Mouse (Mus musculus): ENCODE data around the gene Tex14. TPM values are rescaled to one million over a fixed set of nuclear protein-coding genes. Genes with fewer than 3 reads are reported as not detected.

Gene Tex14
- total RNA-seq, 2 experiments from 2014 or later = 0.34 to 1.0 TPM

DNA sequence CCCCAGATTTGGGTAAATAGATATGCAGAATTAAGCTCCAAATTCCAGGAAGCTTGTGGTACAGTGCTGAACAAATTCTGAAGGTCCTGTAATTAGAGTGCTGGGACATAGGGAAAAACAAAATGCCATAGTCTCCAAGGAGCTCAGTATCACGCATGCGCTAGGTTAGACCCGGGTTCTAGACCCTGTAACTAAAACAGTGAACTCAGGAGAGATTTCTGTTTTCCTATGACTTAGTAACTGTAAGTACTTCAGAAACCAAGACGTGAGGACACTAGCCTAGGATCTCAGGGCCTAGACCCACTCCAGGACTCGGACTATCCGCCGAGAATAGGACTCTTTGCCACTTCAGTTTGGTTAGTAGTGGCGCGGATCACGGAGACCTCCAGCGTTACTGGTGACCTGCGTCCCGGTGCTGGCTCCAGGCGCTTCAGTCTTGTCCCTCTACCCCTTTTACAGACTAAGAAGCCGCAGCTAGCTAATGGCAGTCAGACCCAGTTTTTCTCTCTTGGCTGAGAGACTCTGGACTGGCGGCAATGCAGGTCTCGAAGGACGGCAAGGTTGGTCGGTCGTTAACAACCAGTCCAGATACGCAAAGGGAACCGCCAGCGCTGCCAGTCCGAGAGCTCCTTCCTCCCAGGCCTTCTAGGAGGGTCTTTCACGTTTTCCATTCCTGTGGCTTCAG, 186.1 kb downstream of the Tex14 start:
- peak in 1 of 2 experiments; percentile 17 for DNase-seq (ENCODE audit: low spot score in 2 of 2)

DNA sequence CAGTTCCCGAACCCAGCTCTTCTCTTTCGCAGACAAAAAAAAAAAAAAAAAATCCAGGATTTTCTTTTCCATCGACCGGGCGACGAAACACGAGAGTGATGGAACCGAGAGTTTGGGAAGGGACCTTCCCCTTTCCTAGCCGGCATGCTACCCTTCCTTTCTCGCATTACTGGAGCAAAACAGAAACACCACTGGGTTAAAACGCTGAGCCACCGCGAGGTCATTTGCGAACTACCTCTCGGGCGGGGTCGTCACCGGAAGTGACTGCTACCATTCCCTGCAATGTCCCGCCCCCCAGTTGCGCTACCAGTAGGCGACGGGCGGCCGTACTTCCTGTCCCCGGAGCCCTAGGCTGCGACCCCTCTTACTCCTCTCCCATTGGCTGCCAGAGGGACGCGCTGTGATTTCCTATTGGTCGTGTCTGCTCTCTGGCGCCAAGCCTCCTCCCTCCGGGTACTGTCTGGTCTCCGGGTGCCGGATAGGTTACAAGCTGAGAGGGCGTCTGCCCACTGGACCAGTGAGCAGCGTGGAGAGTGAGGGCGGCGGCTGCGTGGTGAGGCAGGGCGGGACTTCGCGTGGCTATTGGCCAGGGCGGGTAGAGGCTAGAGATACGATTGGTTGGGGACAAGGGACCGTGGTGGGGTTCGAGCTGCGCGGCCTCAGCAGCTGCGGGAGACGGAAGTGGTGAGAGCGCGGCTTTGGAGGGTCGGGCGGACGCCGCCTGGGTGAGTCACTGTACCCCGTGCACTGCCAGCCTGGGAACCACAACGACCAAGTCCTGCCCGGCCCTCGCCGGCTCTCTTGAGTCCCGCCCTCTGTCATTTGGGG, 186.9 kb downstream of the Tex14 start, which contains the start of gene Mtmr4:
Gene Mtmr4, plus strand, starts transcription at position 637 of the 828 bp plus-strand sequence.
- DNase-seq (ENCODE audit: low spot score in 2 of 2) = peak; percentile 91 to 98

DNA sequence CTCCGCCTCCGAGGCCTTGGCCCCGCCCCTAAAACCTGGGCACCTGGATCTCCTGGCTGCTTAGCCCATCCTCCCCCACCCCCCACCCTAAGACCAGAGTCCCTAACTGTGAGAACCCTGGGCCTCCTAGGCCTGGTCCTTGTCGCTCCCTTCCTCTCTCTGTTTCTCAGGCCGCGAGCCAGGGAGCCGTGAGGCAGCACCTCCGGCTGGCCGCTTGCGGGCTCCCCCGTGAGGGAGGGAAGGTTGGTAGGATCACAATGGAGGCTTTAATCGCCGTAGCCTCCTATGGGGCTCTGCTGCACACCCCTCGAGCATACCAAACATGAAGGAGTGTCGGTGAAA, 187.5 kb downstream of the Tex14 start:
- DNase-seq (ENCODE audit: low spot score in 2 of 2) = no peak

DNA sequence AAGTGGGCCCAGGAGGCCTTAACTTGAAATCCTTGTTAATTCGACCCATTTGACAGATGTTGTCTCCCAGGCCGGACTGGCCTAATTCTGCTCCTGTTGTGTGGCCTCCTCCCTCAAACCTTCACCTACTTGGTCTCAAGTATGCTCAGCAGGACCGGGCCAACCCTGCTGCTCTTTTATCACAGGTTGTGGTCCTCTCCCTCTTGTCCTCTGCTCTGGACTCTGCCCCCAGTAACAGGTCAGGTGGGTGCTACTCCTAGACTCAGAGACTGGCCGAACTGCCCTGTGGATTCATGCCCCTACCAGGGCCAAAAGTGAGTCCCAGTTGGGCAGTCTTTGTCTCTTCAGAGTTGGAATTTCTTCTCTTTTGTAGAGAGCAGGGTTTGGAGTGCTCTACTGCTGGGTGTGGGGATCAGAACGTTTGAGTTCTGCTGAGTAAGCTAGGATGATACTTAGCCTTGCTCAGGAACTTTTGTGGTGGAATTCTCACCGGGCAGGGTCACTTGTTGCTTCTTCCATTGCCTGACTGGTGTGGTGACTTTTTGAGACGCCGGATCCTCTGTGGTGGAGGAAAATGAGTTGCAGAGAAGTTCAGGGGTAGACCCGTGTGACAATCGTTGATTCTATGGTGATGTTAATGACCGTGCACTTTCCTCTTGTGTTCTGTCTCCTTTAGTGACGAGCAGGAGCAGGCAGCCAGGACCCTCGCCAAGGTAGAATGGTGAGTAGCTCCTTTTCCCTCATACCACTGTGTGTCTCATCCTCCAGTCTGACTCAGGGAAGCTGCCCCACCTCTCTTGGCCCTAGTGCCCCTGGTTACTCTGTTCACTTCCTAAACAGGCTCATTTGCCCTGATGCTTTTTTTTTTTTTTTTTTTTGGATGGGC, 188.1 kb downstream of the Tex14 start:
- DNase-seq (ENCODE audit: low spot score in 2 of 2) = no peak

DNA sequence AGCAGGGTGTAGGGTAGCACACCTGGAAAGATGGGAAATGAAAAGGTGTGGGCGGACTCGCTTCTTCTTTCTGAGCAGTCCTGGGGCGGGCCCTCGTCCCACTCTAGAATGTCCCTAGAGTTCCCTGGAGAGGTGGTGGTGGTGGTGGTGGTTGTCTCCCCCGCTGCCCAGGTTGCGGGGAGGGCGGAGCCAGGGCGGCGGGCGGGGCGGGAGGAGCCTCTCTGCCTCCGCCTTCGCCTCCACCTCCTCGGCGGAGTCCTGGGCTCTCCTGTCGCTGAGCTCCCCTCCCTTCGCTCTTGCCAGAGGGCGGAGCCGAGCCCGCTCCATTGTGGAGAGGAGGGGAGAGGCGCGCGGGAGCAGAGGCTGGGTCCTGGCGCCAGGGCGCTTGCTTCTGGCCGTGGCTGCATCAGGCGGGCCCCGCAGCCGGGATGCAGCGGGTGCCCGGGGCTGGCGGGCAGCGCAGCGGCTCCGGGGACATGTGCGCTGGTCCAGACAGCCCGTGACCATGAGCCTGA, 190.5 kb downstream of the Tex14 start:
- DNase-seq (ENCODE audit: low spot score in 2 of 2) = peak; percentile 65 to 73

DNA sequence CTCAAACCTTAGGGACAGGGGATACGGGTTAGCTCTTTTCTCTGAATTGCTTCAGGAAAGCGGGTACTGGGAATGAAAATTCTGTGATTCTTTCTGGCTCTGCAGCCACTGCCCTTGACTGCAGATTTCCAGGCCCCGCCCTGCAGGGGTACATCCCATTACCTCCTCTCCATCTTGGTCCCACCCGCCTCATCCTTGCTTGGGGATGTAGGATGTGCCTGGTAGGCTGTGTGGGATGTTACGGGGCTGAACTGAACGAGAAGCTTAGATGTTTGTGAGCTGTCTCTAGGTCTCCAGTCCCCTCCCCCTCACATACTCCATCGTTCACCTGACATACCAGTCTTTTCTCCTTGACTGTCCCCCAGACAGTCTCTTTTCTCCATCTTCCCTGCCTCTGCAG, 191.1 kb downstream of the Tex14 start:
- no peak for DNase-seq (ENCODE audit: low spot score in 2 of 2)

DNA sequence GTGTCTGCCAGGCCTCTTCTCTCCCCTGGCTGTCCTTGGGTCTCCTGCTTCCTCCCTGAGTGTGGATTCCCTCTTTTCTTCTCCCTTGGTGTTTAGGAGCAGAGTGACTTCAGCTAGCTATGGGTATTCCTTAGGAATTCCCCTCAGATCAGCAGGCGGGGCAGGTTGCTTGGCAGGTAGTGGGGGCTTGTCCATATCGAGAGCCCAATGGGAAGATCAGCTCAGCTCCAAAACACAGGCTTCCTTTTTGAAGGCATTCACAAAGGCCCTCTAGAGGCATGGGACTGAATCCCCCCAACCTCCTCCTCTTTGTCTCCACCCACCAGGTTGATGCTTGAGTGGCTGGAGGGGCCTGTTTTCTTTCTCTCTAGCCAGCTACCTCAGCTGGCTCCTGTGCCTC, 191.6 kb downstream of the Tex14 start:
- no peak for DNase-seq (ENCODE audit: low spot score in 2 of 2)

DNA sequence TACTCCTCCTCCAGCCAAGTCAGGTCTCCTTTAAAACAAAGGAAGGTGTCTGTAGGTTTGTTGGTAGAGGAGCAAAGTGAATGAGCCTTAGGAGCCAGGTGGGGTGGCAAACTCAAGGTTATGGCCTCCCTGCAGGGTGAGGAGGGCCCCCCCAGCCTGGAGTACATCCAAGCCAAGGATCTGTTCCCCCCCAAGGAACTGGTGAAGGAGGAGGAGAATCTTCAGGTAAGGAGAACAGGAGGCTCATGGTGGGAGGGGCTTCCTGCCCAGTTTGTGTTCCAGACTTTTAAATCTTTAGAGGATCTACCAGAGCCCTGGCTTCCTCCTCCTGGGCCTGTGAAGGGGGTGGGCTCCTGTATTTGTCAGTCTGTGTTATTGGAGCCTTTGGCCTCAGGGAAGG, 192.2 kb downstream of the Tex14 start:
- no peak for DNase-seq (ENCODE audit: low spot score in 2 of 2)

DNA sequence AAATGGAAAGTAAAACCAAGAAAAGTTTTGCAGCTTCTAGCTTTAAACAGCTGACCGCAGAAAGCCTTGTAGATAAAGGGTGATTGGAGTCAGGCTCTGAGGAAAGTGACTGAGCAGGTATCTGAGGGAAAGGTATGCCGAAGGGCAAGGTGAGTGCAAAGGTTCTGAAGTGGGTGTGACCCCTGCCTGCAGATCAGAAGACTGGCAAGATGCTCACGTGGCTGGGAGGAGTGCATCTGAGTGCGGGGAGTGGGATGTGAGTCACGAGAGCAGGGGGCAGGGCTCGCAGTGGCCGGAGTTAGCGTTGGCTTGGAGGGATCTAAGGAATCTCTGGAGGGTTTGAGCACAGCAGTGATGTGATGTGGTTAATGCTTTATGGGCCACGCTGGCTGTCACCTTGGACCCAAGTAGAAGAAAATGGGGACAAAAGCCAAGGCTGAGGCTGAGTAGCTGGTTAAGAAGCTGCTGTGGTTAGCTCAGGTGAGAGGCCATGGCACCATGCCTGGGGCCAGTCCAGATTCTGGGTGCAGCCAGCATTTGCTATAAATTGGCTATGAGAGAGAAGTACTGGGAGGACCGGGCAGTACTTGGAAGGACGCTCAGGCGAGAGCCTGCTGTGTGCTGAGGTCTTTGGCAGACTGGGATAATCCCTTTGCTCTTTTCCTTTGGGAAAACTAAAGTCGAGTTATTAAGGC, 194.7 kb downstream of the Tex14 start:
- no peak for DNase-seq (ENCODE audit: low spot score in 2 of 2)

DNA sequence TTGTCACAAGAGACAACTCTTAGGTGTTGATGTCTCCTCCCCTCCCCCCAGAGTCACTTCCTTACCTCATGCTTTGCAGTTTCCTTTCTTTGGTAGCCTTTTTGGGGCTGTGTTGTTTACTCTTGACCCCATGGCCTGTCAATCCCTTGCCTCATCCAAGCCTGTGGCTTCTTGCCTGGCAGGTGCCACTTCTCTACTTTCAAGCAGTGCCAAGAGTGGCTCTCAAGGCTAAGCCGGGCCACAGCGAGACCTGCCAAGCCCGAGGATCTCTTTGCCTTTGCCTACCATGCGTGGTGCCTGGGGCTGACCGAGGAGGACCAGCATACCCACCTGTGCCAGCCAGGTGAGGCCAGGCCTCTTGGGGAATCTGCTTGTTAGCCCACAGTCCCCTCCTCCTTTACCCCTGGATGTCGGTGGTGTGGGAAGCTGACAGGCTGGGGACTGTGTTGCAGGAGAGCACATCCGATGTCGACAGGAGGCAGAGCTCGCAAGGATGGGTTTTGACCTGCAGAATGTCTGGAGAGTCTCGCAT, 195.5 kb downstream of the Tex14 start:
- DNase-seq (ENCODE audit: low spot score in 2 of 2) = no peak

DNA sequence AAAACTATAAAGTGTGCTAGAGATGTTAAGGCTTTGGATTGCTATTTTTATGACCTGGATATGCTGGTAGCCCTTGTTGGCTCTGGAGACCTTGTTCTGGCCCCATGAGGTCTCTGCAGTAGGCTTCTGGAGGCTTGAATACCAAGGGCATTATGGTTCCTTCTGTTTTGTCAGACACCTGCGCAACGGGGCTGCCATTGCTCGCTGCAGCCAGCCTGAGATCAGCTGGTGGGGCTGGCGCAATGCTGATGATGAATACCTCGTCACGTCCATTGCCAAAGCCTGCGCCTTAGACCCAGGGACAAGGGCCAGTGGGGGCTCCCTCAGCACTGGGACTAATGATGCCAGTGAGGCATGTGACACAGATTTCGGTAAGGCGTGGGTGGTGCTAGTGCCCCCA, 197.4 kb downstream of the Tex14 start:
- no peak for DNase-seq (ENCODE audit: low spot score in 2 of 2)

DNA sequence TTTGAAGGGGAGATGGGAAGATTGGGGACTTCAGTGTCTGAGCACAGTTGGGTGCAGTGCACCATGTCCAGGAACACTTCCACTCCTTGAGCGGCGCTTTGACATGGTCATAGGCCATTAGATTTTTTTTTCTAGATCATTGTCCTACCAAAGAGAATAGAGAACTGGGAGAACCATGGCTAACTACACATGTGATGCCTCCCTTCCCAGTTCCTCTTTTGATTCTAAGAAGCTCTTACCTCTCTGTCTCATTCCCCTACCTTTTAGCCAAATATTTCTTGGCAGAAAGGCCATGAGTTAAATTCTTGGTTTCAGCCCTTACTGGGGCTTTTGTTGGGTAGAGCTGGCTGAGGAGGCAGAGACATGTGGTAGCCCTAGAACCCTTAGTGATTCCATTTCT, 198.7 kb downstream of the Tex14 start:
- DNase-seq (ENCODE audit: low spot score in 2 of 2) = no peak

Other genes starting within 250 kb of the Tex14 start
- 10 to 100 TPM; 17.7 to 18.6 TPM for gene Ppm1e, start 46.0 kb upstream of the Tex14 start, total RNA-seq (2021)
- 1 to 10 TPM; 3.2 to 6.1 TPM for gene Rad51c, start 111 bp upstream of the Tex14 start, total RNA-seq (2021)
- not detected for gene Gm11492, start 161.6 kb downstream of the Tex14 start, total RNA-seq (2021)
- 10 to 100 TPM; 39.7 to 47.5 TPM for gene Sept4, start 163.8 kb downstream of the Tex14 start, total RNA-seq (2021)
- gene Mtmr4, start 187.1 kb downstream of the Tex14 start, total RNA-seq (2021) = 10 to 100 TPM; 29.1 to 33.1 TPM
- under 1 TPM; 0.17 TPM for gene Hsf5, start 212.1 kb downstream of the Tex14 start, total RNA-seq (2021)

Measured in adrenal gland, postnatal 4 days (tissue).